Mouse (Mus musculus) lung, adult 2 months (tissue): ENCODE results near the gene Stx12. TPM values are rescaled to one million over a fixed set of nuclear protein-coding genes. Genes with fewer than 3 reads are reported as not detected.

ENCODE experiments used
- DNase-seq: peaks from one replicate; pipeline ENCODE4 v3.0.0; 2022
- H3K4me1 ChIP-seq: fragments of 200-500 bp; 2 replicates; pipeline ENCODE4 v1.6.1; 2011; ENCODE audit warnings: low read length; ENCODE audit not compliant: control insufficient read depth, insufficient read depth
- H3K4me3 ChIP-seq: fragments of 200-500 bp; replicated peaks from 2 replicates; pipeline ENCODE3; 2011; ENCODE audit warnings: low read depth, mild to moderate bottlenecking, control low read depth, low read length; ENCODE audit errors: extremely low read depth
- CTCF ChIP-seq: fragments of 200-500 bp; IDR thresholded peaks from 2 replicates; pipeline ENCODE4 v1.5.1; 2011; ENCODE audit warnings: mild to moderate bottlenecking, low read length, control low read depth; ENCODE audit not compliant: insufficient read depth
- POLR2A ChIP-seq: fragments of 200-500 bp; IDR thresholded peaks from 2 replicates; pipeline ENCODE4 v1.6.1; 2011; ENCODE audit warnings: low read depth, mild to moderate bottlenecking, control low read depth, low read length, borderline replicate concordance; ENCODE audit errors: extremely low read depth
- WGBS: fragments of 180-500 bp; shearing (Covaris S2); methylation state at CpG from one replicate; pipeline ENCODE4 v1.1.7; 2018; 5-methylcytosine and 5-hydroxymethylcytosine counted together
- polyA plus RNA-seq: library from polyadenylated mRNA; depleted of rRNA; stranded (reverse); fragments of >200 nt; gene quantifications from 2 replicates; pipeline ENCODE4 v1.2.3, GENCODE M21; 2012; rRNA removed

Stx12 gene
- polyA plus RNA-seq, 1 experiment: 28.3 TPM

GRCm38 (mm10) chr4:132804331-132804730 is 80.0 kb downstream of the Stx12 start:
- Histone ChIP-seq H3K4me1 (no peaks in the 10 kb centered on the region), H3K4me3 (no peak overlapping the region)
- DNase-seq: no peak
- no peak for TF ChIP-seq CTCF
- no peak for TF ChIP-seq POLR2A
- 83% methylated on average over 6 of the region's 6 CpGs for WGBS

GRCm38 (mm10) chr4:132803876-132804275 is 80.4 kb downstream of the Stx12 start:
- WGBS: 94% methylated on average over 7 of the region's 7 CpGs
- no peak overlapping the region for H3K4me3 ChIP-seq
- TF ChIP-seq POLR2A: no peak
- TF ChIP-seq CTCF: no peak
- no peak for DNase-seq
- H3K4me1 ChIP-seq: no peaks in the 10 kb centered on the region

Other genes starting within 250 kb of the Stx12 start
- 16.6 and 19.5 TPM in 2 replicates for gene Eya3, start 245.5 kb downstream of the Stx12 start, polyA plus RNA-seq
- 8.7 and 10.4 TPM in 2 replicates for gene Xkr8, start 152.0 kb downstream of the Stx12 start, polyA plus RNA-seq
- 4.7 and 6.6 TPM in 2 replicates for gene Smpdl3b, start 127.3 kb downstream of the Stx12 start, polyA plus RNA-seq
- gene Rpa2, start 116.2 kb downstream of the Stx12 start, polyA plus RNA-seq: 9.7 and 9.9 TPM in 2 replicates
- 13.6 and 16.5 TPM in 2 replicates for gene Themis2, start 88.1 kb downstream of the Stx12 start, polyA plus RNA-seq
- 20.9 and 29.9 TPM in 2 replicates for gene Ppp1r8, start 41.3 kb downstream of the Stx12 start, polyA plus RNA-seq
- gene Fam76a, start 38.0 kb upstream of the Stx12 start, polyA plus RNA-seq: 19.2 and 21.9 TPM in 2 replicates
- gene Fgr, start 89.6 kb upstream of the Stx12 start, polyA plus RNA-seq: 10.7 and 19.1 TPM in 2 replicates
- 25.8 and 28.7 TPM in 2 replicates for gene Ahdc1, start 126.8 kb upstream of the Stx12 start, polyA plus RNA-seq
- 91.7 and 109 TPM in 2 replicates for gene Wasf2, start 246.0 kb upstream of the Stx12 start, polyA plus RNA-seq